Mouse (Mus musculus) erythroblast, adult 5-6 weeks (primary cell): ENCODE data around the gene Gga1. TPM values are rescaled to one million over a fixed set of nuclear protein-coding genes. Genes with fewer than 3 reads are reported as not detected.
"Not testable (repeated sequence)": the region's sequence is repeated elsewhere in the genome, so short reads cannot be mapped to it uniquely, and the experiment has no call there.

Experiments
- ATAC-seq: replicated peaks from 2 replicates; pipeline ENCODE4 v1.8.0; 2016; ENCODE audit warnings: moderate number of reproducible peaks, mild to moderate bottlenecking, moderate TSS enrichment, inconsistent platforms; ENCODE audit not compliant: poor library complexity, low FRiP score, severe bottlenecking
- total RNA-seq, 2 experiments: library from RNA; stranded (forward) in 1 of 2; stranded (reverse) in 1 of 2; fragments of 150-400 nt in 1 of 2; fragments of 200-764, 138-1000 nt in 1 of 2; gene quantifications; 2 replicates each; pipeline versions ENCODE4 v1.2.3 to v1.2.4; 2015 to 2017; ENCODE audit warnings: low replicate concordance in 2 of 2

The Gga1 gene
- total RNA-seq, 2 experiments from 2014 or later: 3.7 to 6.5 TPM

- ATAC-seq: no peak
Measured at GRCm38 (mm10) chr15:78843581-78844469, 33.2 kb upstream of the Gga1 start.

DNA sequence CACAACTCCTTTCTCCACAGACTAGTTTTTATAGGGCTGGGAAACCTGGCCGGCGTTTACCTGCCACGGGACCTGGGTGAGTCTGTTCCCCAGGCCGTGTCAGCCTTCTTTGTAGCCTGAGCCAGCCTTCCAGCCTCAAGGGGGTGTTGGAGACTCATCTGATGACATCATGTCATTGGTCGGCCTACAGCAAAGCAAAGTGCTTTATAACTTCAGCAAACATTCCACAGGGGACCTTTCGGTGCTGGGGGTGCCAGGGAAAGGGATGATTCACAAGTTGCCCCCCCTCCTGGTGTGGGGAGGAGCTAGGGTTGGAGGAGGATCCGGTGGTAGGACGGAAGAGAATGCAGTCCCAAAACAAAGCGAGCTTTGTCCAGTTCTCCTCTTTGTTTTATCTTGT, 32.2 kb upstream of the Gga1 start:
- ATAC-seq: no peak

DNA sequence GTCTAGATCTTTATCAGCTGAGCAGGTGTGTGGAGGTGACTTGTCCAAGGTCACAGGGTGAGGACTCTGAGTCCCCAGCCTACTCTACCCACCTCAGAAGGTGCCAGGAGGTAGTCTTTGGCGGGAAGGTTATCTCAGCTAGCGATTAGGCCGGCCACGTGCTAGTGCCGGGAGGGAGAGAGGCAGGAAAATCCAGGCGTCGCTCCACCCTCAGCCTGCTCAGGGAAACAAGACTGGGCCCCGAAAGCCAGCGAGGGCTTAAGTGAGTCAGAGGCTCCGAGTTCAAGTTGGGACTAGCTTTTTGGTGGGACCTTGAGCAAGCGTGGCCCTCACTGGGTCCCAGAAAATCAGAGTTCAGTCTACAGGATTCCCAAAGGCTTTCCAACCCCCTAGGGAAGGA, 31.7 kb upstream of the Gga1 start:
- no peak for ATAC-seq

GRCm38 (mm10) chr15:78845867-78846266, 31.1 kb upstream of the Gga1 start:
- no peak for ATAC-seq

DNA sequence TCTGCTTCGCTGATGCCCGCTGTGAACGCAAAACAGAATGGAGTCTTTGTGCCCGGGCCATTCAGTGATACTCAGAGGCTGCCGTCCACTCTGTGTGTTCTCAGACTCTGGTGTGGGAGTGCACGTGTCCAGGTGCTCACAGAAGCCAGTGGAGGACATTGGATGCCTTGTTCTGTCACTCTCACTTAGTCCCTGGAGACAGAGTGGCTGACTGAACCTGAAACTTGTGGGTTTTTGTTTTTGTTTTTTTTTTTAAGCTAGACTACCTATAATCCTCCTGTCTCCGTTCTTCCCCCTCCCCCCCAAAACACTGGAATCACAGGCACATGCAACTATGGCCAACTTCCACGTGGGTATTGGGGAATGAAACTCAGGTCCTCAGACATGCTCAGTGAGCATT, 30.6 kb upstream of the Gga1 start:
- no peak for ATAC-seq

DNA sequence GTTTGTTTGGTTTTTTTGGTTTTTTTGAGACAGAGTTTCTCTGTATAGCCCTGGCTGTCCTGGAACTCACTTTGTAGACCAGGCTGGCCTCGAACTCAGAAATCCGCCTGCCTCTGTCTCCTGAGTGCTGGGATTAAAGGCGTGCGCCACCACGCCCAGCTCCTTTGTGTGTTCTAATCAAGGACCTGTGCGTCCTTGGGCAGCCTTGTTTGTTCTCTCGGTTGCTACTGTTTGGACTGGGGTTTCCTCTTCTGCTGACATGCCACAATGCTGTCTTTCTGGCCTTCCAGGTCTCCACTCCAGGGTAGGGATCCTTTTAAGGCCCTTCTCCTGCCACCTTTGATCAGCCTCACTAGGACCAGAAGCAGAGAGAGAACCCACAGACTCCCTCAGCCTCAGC, 30.2 kb upstream of the Gga1 start:
- ATAC-seq: not testable (repeated sequence)

DNA sequence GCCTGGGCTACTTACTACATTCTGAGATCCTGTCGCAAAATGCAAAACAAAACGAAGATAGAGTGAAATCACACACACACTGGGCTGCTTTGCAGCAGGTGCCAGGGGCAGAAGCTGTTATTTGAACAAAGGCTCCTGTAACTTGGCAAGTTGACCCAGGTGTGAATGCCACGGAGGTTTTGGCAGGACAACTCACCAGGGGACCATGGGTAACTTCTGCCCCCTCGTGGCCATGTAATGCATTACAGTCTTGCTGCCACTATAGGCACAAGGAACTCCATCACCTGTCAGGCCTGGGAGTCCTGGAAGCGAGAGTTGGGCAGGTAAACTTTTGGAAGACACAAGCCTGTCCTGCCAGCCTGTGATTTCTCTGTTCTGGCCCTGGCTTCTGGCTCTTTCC, 28.5 kb upstream of the Gga1 start:
- peak; percentile 67 for ATAC-seq

DNA sequence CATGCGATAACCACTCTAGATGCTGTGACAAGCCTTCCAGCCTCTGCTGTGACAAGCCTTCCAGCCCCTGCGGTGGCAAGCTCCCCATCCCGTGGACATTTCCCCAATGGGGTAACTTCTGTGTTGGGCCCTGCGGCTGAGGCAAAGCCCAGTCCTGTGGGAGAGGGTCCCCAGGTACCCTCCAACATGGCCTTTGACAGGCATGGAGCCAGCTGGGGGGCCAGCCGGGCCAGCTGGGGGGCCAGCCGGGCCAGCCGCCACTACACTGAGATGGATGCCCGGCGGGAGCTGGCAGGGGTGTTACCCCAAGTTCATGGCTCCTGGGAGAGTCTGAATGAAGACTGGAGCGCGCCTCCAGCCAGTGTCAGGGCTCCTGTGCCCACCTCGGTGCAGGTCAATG, 27.5 kb upstream of the Gga1 start:
- no peak for ATAC-seq

DNA sequence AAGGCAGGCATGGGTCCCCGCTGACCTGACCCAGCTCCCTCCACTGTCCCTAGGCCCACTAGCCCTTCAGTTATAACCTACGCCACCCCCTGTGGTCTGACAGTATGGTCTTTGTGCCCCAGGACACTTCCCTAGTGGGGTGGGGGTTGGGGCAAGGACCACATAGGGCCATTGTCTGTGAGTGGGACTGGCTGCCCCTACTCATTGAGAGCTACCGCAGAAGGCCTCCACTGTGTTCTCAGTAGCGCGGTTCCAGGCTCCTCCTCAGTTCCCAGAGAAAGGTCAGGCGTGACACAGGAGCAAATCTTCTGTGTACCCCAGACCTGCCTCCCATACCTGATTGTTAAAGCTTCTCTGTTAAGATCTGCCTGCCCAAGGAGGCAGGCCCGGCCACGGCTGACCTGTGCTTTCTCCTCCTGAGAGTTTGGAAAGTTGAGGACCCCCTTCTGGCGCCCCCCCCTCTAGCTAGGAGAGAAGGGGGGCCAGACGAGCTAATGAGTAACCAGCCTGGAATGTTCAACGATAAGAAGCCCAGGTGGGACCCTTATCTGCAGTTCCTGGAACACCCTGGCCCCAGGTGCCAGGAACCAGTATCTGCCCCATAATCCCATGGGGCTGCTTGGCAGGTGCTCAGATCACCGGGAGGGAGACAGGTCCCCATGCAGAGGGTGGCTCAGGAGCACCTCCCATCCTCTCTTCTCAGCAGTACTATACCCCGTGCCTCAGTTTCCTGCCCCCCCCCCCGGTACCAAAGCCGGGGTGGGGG, 26.7 kb upstream of the Gga1 start:
- no peak for ATAC-seq

DNA sequence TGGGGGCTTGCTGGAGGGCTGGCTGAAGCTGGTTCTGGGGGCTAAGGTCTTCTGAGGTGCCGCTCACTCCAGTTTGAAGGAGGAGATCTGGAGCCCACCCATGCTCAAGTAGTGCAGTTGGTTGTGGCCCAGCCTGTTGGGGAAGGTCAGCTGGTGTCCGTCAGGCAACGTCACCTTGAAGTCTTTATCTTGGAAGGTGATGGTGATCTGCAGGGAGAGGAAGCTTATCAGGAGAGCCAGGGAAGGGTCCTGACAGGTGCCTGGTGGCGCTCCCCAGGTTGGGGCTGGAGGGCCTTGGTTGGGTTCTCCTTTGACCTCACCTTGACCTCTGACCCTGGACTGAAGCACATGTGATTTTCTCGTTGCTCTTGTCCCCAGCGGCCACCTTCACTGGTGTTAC, 26.0 kb upstream of the Gga1 start:
- ATAC-seq: no peak

- peak; percentile 85 for ATAC-seq
Measured at GRCm38 (mm10) chr15:78851505-78852153, 25.4 kb upstream of the Gga1 start.

DNA sequence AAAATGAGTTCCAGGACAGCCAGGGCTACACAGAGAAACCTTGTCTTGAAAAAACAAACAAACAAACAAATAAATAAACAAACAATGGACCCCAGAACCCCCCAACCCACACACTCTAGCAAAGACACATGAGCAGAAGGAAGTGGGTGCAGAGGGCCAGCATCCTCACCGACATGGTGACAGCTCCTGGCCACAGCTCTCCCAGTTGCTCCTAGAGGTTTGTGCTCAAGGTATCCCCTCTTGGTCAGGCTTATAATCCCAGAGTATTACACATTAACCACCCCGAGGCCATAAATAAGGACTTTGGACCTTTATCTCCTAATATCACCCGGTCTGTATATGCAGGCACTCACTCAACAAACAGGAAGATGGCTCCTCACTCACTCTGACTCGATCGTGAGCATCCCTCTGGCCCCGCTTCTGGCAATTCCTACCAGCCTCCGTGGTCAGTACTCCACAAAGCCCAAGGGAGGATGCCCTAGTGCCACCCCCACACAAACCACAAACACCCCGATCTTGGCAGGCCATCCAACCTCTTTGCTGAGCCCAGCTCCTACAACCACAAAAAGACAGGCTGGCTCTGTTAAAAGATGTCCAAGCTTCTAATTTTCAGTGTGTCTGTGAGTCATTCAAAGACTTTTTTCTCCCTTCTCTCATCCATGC, 21.6 kb upstream of the Gga1 start, which contains the start of gene Lgals2:
TSS of gene Lgals2 (minus strand) at position 227 of the 663 bp plus-strand sequence.
- ATAC-seq: no peak

DNA sequence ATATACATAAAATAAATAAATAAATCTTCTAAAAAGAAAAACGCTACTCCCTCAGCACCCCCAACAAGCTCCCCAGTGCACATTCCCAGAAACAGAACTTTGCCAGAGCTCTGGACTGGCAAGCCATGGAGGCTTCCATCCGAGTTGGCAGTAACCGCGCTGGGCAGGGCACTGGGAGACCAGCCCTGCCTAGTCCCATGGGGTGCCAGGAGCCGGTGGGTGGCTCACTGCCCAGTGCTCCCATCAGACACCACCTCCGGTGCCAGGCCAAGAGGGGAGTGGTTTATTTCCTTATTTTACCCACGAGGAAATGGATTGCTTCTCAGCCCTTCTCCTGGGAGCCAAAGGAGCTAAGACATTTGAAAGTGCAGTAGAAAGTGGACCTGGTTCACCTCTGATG, 20.0 kb upstream of the Gga1 start:
- no peak for ATAC-seq

DNA sequence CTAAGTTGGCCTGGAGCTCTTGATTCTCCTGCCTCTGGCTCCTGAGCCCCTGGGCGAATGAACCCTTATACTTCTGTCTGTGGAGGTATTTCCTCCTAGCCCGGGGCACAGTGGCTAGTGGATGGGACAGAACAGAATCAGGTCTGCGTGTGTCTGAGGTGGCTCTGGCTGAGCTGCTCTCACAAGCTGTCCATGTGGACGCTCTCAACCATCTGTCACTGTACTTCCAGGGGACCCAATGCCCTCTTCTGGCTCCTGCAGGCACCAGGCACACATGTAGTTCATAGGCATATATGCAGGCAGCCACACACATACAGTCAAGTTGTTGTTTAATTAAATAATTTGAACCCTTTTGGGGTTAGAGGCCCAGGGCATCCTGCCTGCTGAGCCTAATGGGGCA, 17.7 kb upstream of the Gga1 start:
- no peak for ATAC-seq

DNA sequence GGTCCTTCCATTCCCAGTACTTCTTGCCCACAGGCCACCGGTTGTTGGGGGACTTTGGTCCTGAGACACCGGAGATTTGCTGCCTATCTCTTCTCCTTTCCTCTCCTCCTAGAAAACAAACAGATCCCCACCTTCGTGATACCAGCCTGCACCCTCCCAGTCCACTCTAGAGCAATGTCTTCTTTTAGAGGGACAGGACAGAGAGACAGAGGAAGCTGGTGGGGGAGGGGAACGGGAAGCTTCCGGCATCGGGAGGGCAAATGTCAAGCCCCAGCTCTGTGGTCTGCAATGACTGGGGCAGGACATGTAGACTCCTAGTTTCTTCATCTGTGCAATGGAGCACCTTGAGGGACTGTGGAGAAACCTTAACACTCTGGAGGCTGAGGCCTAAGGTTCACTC, 17.3 kb upstream of the Gga1 start:
- no peak for ATAC-seq

DNA sequence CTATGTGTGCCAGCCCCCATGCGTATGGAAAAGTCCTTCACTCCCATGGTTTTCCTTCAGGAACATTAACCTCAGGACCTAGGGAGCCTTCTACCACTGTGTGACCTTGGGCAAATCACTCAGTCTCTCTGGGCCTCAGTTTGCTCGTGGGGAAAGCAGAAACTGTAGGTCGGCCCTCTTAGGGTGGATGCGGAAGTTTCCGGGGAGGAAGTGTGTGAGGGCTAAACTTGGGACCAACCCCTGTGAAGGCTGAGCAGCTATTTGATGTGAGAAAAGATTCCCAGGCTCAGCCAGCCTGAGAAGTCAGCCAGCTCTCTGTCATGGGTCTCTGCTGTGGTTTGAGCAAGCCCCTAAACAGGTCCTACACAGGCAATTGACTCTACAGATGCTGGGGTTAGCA, 14.7 kb upstream of the Gga1 start:
- no peak for ATAC-seq

GRCm38 (mm10) chr15:78863154-78863553, 13.8 kb upstream of the Gga1 start:
- ATAC-seq: no peak

GRCm38 (mm10) chr15:78863852-78864253, 13.1 kb upstream of the Gga1 start:
- no peak for ATAC-seq

DNA sequence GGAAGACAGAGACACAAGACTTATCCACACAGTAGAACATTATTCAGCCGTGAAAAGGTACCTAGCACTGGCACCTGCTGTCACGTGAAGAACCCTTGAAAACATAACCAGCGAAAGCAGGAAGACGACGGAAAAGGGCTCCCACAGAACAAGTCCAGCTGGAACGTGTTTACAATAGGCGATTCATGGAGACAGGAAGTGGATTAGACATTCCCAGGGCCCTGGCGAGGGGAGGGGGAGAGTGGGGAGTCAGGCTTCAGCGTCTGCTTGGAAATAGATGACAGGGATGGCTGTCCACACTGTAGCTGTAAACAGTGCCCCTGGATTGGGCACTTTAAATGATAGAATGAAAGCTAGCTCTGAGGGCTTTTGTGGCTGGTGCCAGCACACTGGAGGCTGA, 8.6 kb upstream of the Gga1 start:
- no peak for ATAC-seq

- no peak; the same call in 1 of the 2 replicates for ATAC-seq
Measured at GRCm38 (mm10) chr15:78868826-78869233, 8.2 kb upstream of the Gga1 start.
